Comparison of ENCODE assay signal across 26 mouse cellular contexts in genomic region chr12:112199363-112199762, GRCm38 (mm10). TPM values are rescaled to one million over a fixed set of nuclear protein-coding genes. Genes with fewer than 3 reads are reported as not detected.
DNase-seq lines count a peak whose midpoint lies in the region; ATAC-seq and TF ChIP-seq lines count a peak whose summit lies in the region.
"Had no signal": no experiment of that assay in that cellular context is flagged by ENCODE, and none has a peak within 500 bp of the region (broad histone marks: within the 10 kb centered on the region; RNA-seq: fewer than 3 reads in every experiment).

No protein-coding gene starts in this region.

- peak; percentile 26 for DNase-seq in hindbrain, postnatal 0 days (ENCODE audit: low spot score)
- no peak for DNase-seq in hindbrain, embryonic 11.5 days (ENCODE audit: low spot score)
- peak; percentile 30 for DNase-seq in lung, postnatal 36 days
- DNase-seq in lung, postnatal 4 days = no peak
- DNase-seq in embryonic facial prominence, embryonic 10.5 days (ENCODE audit: low spot score) = no peak
- no peak for DNase-seq in left cerebral cortex, adult 2 months (ENCODE audit: extremely low spot score in 1 of 2, low spot score in 2 of 2)
- DNase-seq: adrenal gland, postnatal 25 days; B cell, adult 2 months; cerebellum, adult 18-20 months; cerebellum, postnatal 10 days; gastrocnemius, adult 2 months; gastrocnemius, postnatal 36 days; heart, postnatal 36 days; kidney, adult 2 months; kidney, postnatal 36 days; right cerebral cortex, adult 18-20 months; thymus, postnatal 4 days had no signal

- intact Hi-C loops in left cerebral cortex, adult 2 months (cut with DNase I) = no loop called here

- H3K4me1 ChIP-seq in hindbrain, postnatal 0 days (ENCODE audit: insufficient read depth, low read length) = peaks cover 14% of the 10 kb centered on the region
- H3K4me1 ChIP-seq in hindbrain, embryonic 11.5 days (replicated peaks; ENCODE audit: control insufficient read depth, insufficient read depth, low read length) = peaks cover 12% of the 10 kb centered on the region
- H3K4me1 ChIP-seq in embryonic facial prominence, embryonic 10.5 days = peaks cover 44% of the 10 kb centered on the region
- peaks cover 21% of the 10 kb centered on the region for H3K4me1 ChIP-seq in forebrain, embryonic 16.5 days (replicated peaks; ENCODE audit: control insufficient read depth, insufficient read depth, low read length)

- H3K27me3 ChIP-seq in hindbrain, postnatal 0 days (ENCODE audit: insufficient read depth, low read length) = no peaks in the 10 kb centered on the region
- no peaks in the 10 kb centered on the region for H3K27me3 ChIP-seq in hindbrain, embryonic 11.5 days (ENCODE audit: control insufficient read depth, insufficient read depth, low read length)
- peaks cover 44% of the 10 kb centered on the region for H3K27me3 ChIP-seq in embryonic facial prominence, embryonic 10.5 days (replicated peaks; ENCODE audit: low read depth, poor library complexity, severe bottlenecking)
- H3K27me3 ChIP-seq in forebrain, embryonic 16.5 days (replicated peaks; ENCODE audit: control insufficient read depth, insufficient read depth, low read length) = no peaks in the 10 kb centered on the region

- no peak overlapping the region for H3K9ac ChIP-seq in hindbrain, postnatal 0 days (replicated peaks; ENCODE audit: low read length)
- H3K9ac ChIP-seq in hindbrain, embryonic 11.5 days (ENCODE audit: low read depth, low read length) = no peak overlapping the region
- no peak overlapping the region for H3K9ac ChIP-seq in forebrain, embryonic 16.5 days (replicated peaks; ENCODE audit: low read depth, low read length)
- H3K9ac ChIP-seq: hindbrain, embryonic 15.5 days; limb, embryonic 12.5 days; neural tube, embryonic 15.5 days had no signal

- no peak for TF ChIP-seq CTCF in hindbrain, postnatal 0 days (IDR thresholded peaks at IDR 0.05; ENCODE audit: low read depth)
- TF ChIP-seq CTCF in left cerebral cortex, adult 2 months (IDR thresholded peaks at IDR 0.05) = no peak

- no peak overlapping the region for H3K27ac ChIP-seq in hindbrain, postnatal 0 days
- H3K27ac ChIP-seq in hindbrain, embryonic 11.5 days (ENCODE audit: low read depth, low read length) = no peak overlapping the region
- peak overlapping the region; percentile 51; the same call in 1 of the 2 replicates for H3K27ac ChIP-seq in embryonic facial prominence, embryonic 10.5 days (replicated peaks)
- H3K27ac ChIP-seq in forebrain, embryonic 16.5 days (ENCODE audit: low read length) = no peak overlapping the region
- no peak overlapping the region for H3K27ac ChIP-seq in left cerebral cortex, adult 2 months
- H3K27ac ChIP-seq: gastrocnemius, adult 2 months; hindbrain, embryonic 15.5 days; limb, embryonic 12.5 days; midbrain, embryonic 12.5 days; neural tube, embryonic 15.5 days had no signal

- WGBS in hindbrain, postnatal 0 days = 56% methylated on average over 3 of the region's 3 CpGs
- WGBS in hindbrain, embryonic 11.5 days = 87% methylated on average over 3 of the region's 3 CpGs
- WGBS in embryonic facial prominence, embryonic 10.5 days = 67% methylated on average over 3 of the region's 3 CpGs
- WGBS in forebrain, embryonic 16.5 days = 19% methylated on average over 3 of the region's 3 CpGs

- ATAC-seq in hindbrain, postnatal 0 days = no peak
- ATAC-seq in hindbrain, embryonic 11.5 days (ENCODE audit: low FRiP score) = no peak
- ATAC-seq in forebrain, embryonic 16.5 days = peak; percentile 62

- no peak overlapping the region for H3K4me2 ChIP-seq in hindbrain, postnatal 0 days (ENCODE audit: low read depth, low read length)
- H3K4me2 ChIP-seq in hindbrain, embryonic 11.5 days (replicated peaks; ENCODE audit: low read depth, low read length) = no peak overlapping the region
- no peak overlapping the region for H3K4me2 ChIP-seq in forebrain, embryonic 16.5 days (ENCODE audit: low read length)
- H3K4me2 ChIP-seq: heart, embryonic 11.5 days; hindbrain, embryonic 15.5 days; limb, embryonic 12.5 days; liver, embryonic 11.5 days; midbrain, embryonic 12.5 days; neural tube, embryonic 15.5 days had no signal

- H3K4me3 ChIP-seq in hindbrain, postnatal 0 days (ENCODE audit: low read length) = no peak overlapping the region
- no peak overlapping the region for H3K4me3 ChIP-seq in hindbrain, embryonic 11.5 days (ENCODE audit: low read depth, low read length)
- H3K4me3 ChIP-seq in embryonic facial prominence, embryonic 10.5 days = no peak overlapping the region
- H3K4me3 ChIP-seq in forebrain, embryonic 16.5 days (replicated peaks; ENCODE audit: low read length) = no peak overlapping the region
- H3K4me3 ChIP-seq in left cerebral cortex, adult 2 months = no peak overlapping the region
- H3K4me3 ChIP-seq: gastrocnemius, adult 2 months; hindbrain, embryonic 15.5 days; limb, embryonic 12.5 days; midbrain, embryonic 12.5 days; neural tube, embryonic 15.5 days had no signal

- H3K9me3 ChIP-seq in hindbrain, postnatal 0 days (ENCODE audit: low read length) = no peaks in the 10 kb centered on the region
- no peaks in the 10 kb centered on the region for H3K9me3 ChIP-seq in hindbrain, embryonic 11.5 days (ENCODE audit: control insufficient read depth, low read length)
- H3K9me3 ChIP-seq in embryonic facial prominence, embryonic 10.5 days = no peaks in the 10 kb centered on the region
- no peaks in the 10 kb centered on the region for H3K9me3 ChIP-seq in forebrain, embryonic 16.5 days (ENCODE audit: control insufficient read depth, low read length)
- H3K9me3 ChIP-seq: hindbrain, embryonic 15.5 days; limb, embryonic 12.5 days; midbrain, embryonic 12.5 days; neural tube, embryonic 15.5 days had no signal

- H3K36me3 ChIP-seq in hindbrain, postnatal 0 days (ENCODE audit: insufficient read depth, low read length) = no peaks in the 10 kb centered on the region
- H3K36me3 ChIP-seq in hindbrain, embryonic 11.5 days (ENCODE audit: control insufficient read depth, insufficient read depth, low read length) = no peaks in the 10 kb centered on the region
- no peaks in the 10 kb centered on the region for H3K36me3 ChIP-seq in embryonic facial prominence, embryonic 10.5 days (replicated peaks)
- no peaks in the 10 kb centered on the region for H3K36me3 ChIP-seq in forebrain, embryonic 16.5 days (ENCODE audit: control insufficient read depth, insufficient read depth)
- H3K36me3 ChIP-seq: hindbrain, embryonic 15.5 days; limb, embryonic 12.5 days; midbrain, embryonic 12.5 days; neural tube, embryonic 15.5 days had no signal

RNA-seq across cellular contexts. Expression of gene Kif26a, which starts 53.4 kb away (rescaled TPM):
- 25.1 and 26.3 TPM in 2 replicates for total RNA-seq in hindbrain, postnatal 0 days (2014; rRNA removed)
- 1.8 and 1.9 TPM in 2 replicates for polyA plus RNA-seq in hindbrain, postnatal 0 days (2015; fragmentation: Nextera tagmentation; extraction: Ambion mirVana)
- polyA plus RNA-seq in hindbrain, embryonic 11.5 days (2014; fragmentation: Nextera tagmentation; extraction: Ambion mirVana) = 2.0 and 2.2 TPM in 2 replicates
- polyA plus RNA-seq in embryonic facial prominence, embryonic 10.5 days (2016; fragmentation: Nextera tagmentation; extraction: Ambion mirVana) = 3.3 and 3.4 TPM in 2 replicates
- polyA plus RNA-seq in forebrain, embryonic 16.5 days (2015; fragmentation: Nextera tagmentation; extraction: Ambion mirVana) = 17.3 and 21.2 TPM in 2 replicates
- 1 to 10 TPM; 4.9 to 5.2 TPM for total RNA-seq in left cerebral cortex, adult 2 months (2021)
- total RNA-seq: common myeloid progenitor, adult 5-6 weeks; megakaryocyte, adult 5-6 weeks had no signal

Comparison
In these comparisons a context has a peak if more than half of its experiments do, and no peak if none do; other contexts are left out.
1. DNase-seq: peak in hindbrain, postnatal 0 days (single experiment) and lung, postnatal 36 days (single experiment); none in hindbrain, embryonic 11.5 days (single experiment), lung, postnatal 4 days (0 of 2), embryonic facial prominence, embryonic 10.5 days (single experiment) and left cerebral cortex, adult 2 months (0 of 2).